Mouse (Mus musculus): ENCODE measurements around the gene Ptpre. TPM values are rescaled to one million over a fixed set of nuclear protein-coding genes. Genes with fewer than 3 reads are reported as not detected.

The Ptpre gene
- polyA plus RNA-seq, 1 experiment from 2014 or later: 1.9 TPM

- Histone ChIP-seq H3K4me1 (ENCODE audit: control insufficient read depth, insufficient read depth, low read length) (no peaks in the 10 kb centered on the region), H3K27me3 (replicated peaks; ENCODE audit: control insufficient read depth, insufficient read depth, low read length) (no peaks in the 10 kb centered on the region), H3K27ac (ENCODE audit: low read depth, low read length) (no peak overlapping the region), H3K4me3 (ENCODE audit: low read depth, low read length) (no peak overlapping the region), H3K9ac (ENCODE audit: low read length) (no peak overlapping the region), H3K36me3 (ENCODE audit: control insufficient read depth, insufficient read depth, low read length) (no peaks in the 10 kb centered on the region), H3K4me2 (ENCODE audit: low read length) (no peak overlapping the region), H3K9me3 (replicated peaks; ENCODE audit: control insufficient read depth, low read length) (no peaks in the 10 kb centered on the region)
- 83% methylated on average over 7 of the region's 7 CpGs for WGBS
- DNase-seq (ENCODE audit: low spot score) (no peak), ATAC-seq (no peak)
Observed at GRCm38 (mm10) chr7:135580306-135581091, 43.2 kb downstream of the Ptpre start.

- Histone ChIP-seq H3K4me2 (ENCODE audit: low read length) (no peak overlapping the region), H3K9me3 (replicated peaks; ENCODE audit: control insufficient read depth, low read length) (no peaks in the 10 kb centered on the region), H3K4me3 (ENCODE audit: low read depth, low read length) (no peak overlapping the region), H3K4me1 (ENCODE audit: control insufficient read depth, insufficient read depth, low read length) (no peaks in the 10 kb centered on the region), H3K27me3 (replicated peaks; ENCODE audit: control insufficient read depth, insufficient read depth, low read length) (no peaks in the 10 kb centered on the region), H3K9ac (ENCODE audit: low read length) (no peak overlapping the region), H3K27ac (ENCODE audit: low read depth, low read length) (no peak overlapping the region), H3K36me3 (ENCODE audit: control insufficient read depth, insufficient read depth, low read length) (no peaks in the 10 kb centered on the region)
- ATAC-seq (no peak), DNase-seq (ENCODE audit: low spot score) (no peak)
- WGBS: 77% methylated on average over 5 of the region's 5 CpGs
Observed at GRCm38 (mm10) chr7:135581128-135581527, 43.8 kb downstream of the Ptpre start.

DNA sequence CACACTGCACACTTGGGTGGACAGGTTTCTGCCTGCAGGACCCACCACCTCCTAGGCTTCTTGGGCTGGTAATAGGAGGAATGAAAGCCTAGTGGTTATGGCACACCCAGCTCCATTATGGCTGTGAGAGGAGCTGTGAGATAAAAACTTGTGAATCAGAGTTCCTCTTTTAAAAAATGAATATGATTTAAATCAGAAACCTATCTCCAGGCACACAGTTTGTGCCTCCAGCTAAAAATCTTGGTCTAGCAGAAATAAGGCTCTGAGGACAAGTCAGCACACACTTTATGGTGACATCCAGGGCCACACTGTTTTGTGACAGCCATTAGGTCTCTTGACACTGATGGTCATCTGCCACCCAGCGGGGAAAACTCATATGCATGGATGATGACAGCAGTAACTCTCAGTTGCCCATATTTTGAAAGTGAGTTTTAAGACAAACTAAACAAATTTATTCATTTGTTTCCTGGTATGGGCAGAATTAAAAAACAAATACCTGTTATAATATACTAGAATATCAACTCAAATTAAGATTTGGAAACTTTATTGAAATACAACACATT, 47.9 kb downstream of the Ptpre start:
- Histone ChIP-seq H3K4me1 (ENCODE audit: control insufficient read depth, insufficient read depth, low read length) (no peaks in the 10 kb centered on the region), H3K36me3 (ENCODE audit: control insufficient read depth, insufficient read depth, low read length) (no peaks in the 10 kb centered on the region), H3K4me3 (ENCODE audit: low read depth, low read length) (no peak overlapping the region), H3K27ac (ENCODE audit: low read depth, low read length) (no peak overlapping the region), H3K9ac (ENCODE audit: low read length) (no peak overlapping the region), H3K27me3 (replicated peaks; ENCODE audit: control insufficient read depth, insufficient read depth, low read length) (no peaks in the 10 kb centered on the region), H3K9me3 (replicated peaks; ENCODE audit: control insufficient read depth, low read length) (no peaks in the 10 kb centered on the region), H3K4me2 (ENCODE audit: low read length) (no peak overlapping the region)
- 94% methylated on average over 1 of the region's 1 CpGs for WGBS
- no peak for DNase-seq (ENCODE audit: low spot score)
- no peak for ATAC-seq

DNA sequence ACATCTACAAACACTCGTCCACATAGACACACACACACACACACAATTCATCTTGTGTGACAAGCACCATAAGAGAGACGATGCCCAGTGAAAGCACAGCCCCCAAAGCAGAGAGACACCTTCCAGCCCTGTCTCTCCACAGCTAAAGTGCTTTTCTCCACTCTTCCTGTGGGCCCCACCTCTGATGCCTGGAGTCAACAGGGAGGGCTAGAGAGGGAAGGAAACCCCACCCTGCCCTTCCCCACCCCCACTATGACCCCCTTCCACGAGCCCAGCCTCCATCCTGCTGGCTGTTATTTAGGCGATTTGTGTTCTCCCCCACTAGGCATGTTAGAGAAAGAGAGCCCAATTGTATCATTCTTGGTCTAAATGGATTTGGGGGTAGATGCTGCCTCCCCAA, 49.1 kb downstream of the Ptpre start:
- no peak overlapping the region for H3K4me2 ChIP-seq (ENCODE audit: low read length)
- no peaks in the 10 kb centered on the region for H3K36me3 ChIP-seq (ENCODE audit: control insufficient read depth, insufficient read depth, low read length)
- DNase-seq (ENCODE audit: low spot score) (no peak), ATAC-seq (no peak)
- no peaks in the 10 kb centered on the region for H3K27me3 ChIP-seq (replicated peaks; ENCODE audit: control insufficient read depth, insufficient read depth, low read length)
- 39% methylated on average over 4 of the region's 4 CpGs for WGBS
- H3K27ac ChIP-seq (ENCODE audit: low read depth, low read length): no peak overlapping the region
- H3K9ac ChIP-seq (ENCODE audit: low read length): no peak overlapping the region
- no peaks in the 10 kb centered on the region for H3K4me1 ChIP-seq (ENCODE audit: control insufficient read depth, insufficient read depth, low read length)
- H3K4me3 ChIP-seq (ENCODE audit: low read depth, low read length): no peak overlapping the region
- H3K9me3 ChIP-seq (replicated peaks; ENCODE audit: control insufficient read depth, low read length): no peaks in the 10 kb centered on the region

DNA sequence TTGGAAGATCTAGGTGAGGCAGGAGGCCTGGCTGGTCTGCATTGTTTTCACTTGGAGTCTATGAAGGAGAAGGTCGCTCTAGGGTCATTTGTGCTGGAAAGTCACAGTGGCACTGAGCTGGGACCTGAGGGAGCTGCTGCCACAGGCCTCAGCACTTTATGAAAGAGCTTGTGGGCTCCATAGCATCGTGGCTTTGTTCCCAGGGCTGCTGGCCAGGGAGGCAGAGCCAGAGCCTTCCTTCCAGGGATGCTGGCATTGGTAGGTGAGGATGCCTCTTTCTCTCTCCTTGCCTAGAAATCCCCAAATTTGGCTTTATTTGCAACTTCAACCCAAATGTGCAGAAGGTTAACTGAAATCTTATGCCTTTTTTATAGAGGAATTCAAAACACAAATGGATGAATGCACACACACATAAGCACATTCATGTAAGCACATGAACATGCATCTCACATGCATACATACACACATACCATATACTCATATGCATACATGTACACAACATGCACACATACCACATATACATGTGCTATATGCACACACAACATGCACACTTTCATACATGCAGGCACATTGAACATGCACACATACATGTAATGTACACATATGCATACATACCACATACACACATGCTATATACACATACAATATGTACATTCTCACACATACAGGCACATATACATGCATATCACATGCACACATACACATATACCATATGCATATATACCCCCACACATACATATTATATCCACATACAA, 50.7 kb downstream of the Ptpre start:
- 51% methylated on average over 2 of the region's 2 CpGs for WGBS
- Histone ChIP-seq H3K27ac (ENCODE audit: low read depth, low read length) (no peak overlapping the region), H3K27me3 (replicated peaks; ENCODE audit: control insufficient read depth, insufficient read depth, low read length) (no peaks in the 10 kb centered on the region), H3K9ac (ENCODE audit: low read length) (no peak overlapping the region), H3K4me1 (ENCODE audit: control insufficient read depth, insufficient read depth, low read length) (no peaks in the 10 kb centered on the region), H3K36me3 (ENCODE audit: control insufficient read depth, insufficient read depth, low read length) (no peaks in the 10 kb centered on the region), H3K4me3 (ENCODE audit: low read depth, low read length) (no peak overlapping the region), H3K4me2 (ENCODE audit: low read length) (no peak overlapping the region), H3K9me3 (replicated peaks; ENCODE audit: control insufficient read depth, low read length) (no peaks in the 10 kb centered on the region)
- ATAC-seq (no peak), DNase-seq (ENCODE audit: low spot score) (no peak)

- Histone ChIP-seq H3K4me3 (ENCODE audit: low read depth, low read length) (no peak overlapping the region), H3K36me3 (ENCODE audit: control insufficient read depth, insufficient read depth, low read length) (no peaks in the 10 kb centered on the region), H3K27ac (ENCODE audit: low read depth, low read length) (no peak overlapping the region), H3K4me2 (ENCODE audit: low read length) (no peak overlapping the region), H3K4me1 (ENCODE audit: control insufficient read depth, insufficient read depth, low read length) (no peaks in the 10 kb centered on the region), H3K27me3 (replicated peaks; ENCODE audit: control insufficient read depth, insufficient read depth, low read length) (no peaks in the 10 kb centered on the region), H3K9me3 (replicated peaks; ENCODE audit: control insufficient read depth, low read length) (no peaks in the 10 kb centered on the region), H3K9ac (ENCODE audit: low read length) (no peak overlapping the region)
- ATAC-seq (no peak), DNase-seq (ENCODE audit: low spot score) (no peak)
- 70% methylated on average over 8 of the region's 8 CpGs for WGBS
Observed at GRCm38 (mm10) chr7:135588620-135589309, 51.5 kb downstream of the Ptpre start.

DNA sequence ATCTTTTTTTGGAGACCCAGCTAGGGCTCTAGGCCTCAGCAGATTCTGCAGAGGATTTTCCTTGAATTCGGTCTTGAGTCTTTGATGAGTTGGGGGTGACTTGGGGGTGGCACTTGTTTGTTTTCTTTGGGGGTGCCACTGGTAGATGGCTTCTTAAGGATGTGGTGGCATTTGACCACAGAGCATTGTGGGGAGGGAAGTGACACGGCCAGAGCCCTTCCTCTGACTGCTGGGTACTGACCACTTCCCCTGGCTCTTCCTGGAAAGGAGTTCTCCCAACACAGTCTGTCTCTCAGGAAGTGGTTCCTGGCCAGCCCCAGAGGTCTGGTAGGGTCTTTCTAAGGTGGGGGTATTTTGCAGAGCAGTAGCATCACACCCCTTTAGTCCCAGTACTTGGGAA, 54.2 kb downstream of the Ptpre start:
- no peak overlapping the region for H3K27ac ChIP-seq (ENCODE audit: low read depth, low read length)

GRCm38 (mm10) chr7:135593286-135593685, 56.0 kb downstream of the Ptpre start:
- H3K9ac ChIP-seq (ENCODE audit: low read length): no peak overlapping the region
- H3K4me1 ChIP-seq (ENCODE audit: control insufficient read depth, insufficient read depth, low read length): peaks cover 7% of the 10 kb centered on the region; the same call in 1 of the 2 replicates
- H3K27ac ChIP-seq (ENCODE audit: low read depth, low read length): no peak overlapping the region
- H3K4me2 ChIP-seq (ENCODE audit: low read length): no peak overlapping the region
- ATAC-seq (no peak), DNase-seq (ENCODE audit: low spot score) (no peak)
- no peaks in the 10 kb centered on the region for H3K27me3 ChIP-seq (replicated peaks; ENCODE audit: control insufficient read depth, insufficient read depth, low read length)
- H3K36me3 ChIP-seq (ENCODE audit: control insufficient read depth, insufficient read depth, low read length): no peaks in the 10 kb centered on the region
- H3K4me3 ChIP-seq (ENCODE audit: low read depth, low read length): no peak overlapping the region
- WGBS: 77% methylated on average over 5 of the region's 5 CpGs
- no peaks in the 10 kb centered on the region for H3K9me3 ChIP-seq (replicated peaks; ENCODE audit: control insufficient read depth, low read length)

More for the DNA sequence above, 54.2 kb downstream of the Ptpre start:
- Histone ChIP-seq H3K4me1 (ENCODE audit: control insufficient read depth, insufficient read depth, low read length) (peaks cover under 1% of the 10 kb centered on the region; the same call in 1 of the 2 replicates), H3K27me3 (replicated peaks; ENCODE audit: control insufficient read depth, insufficient read depth, low read length) (no peaks in the 10 kb centered on the region), H3K36me3 (ENCODE audit: control insufficient read depth, insufficient read depth, low read length) (no peaks in the 10 kb centered on the region), H3K9me3 (replicated peaks; ENCODE audit: control insufficient read depth, low read length) (no peaks in the 10 kb centered on the region), H3K4me3 (ENCODE audit: low read depth, low read length) (no peak overlapping the region), H3K4me2 (ENCODE audit: low read length) (no peak overlapping the region), H3K9ac (ENCODE audit: low read length) (no peak overlapping the region)
- ATAC-seq (no peak), DNase-seq (ENCODE audit: low spot score) (no peak)
- 92% methylated on average over 2 of the region's 2 CpGs for WGBS

Data from forebrain, embryonic 14.5 days (tissue).